Mouse (Mus musculus) brain, embryonic 14.5 days (tissue): Measurements from ENCODE around the gene Sox2.

Source experiments
- CTCF ChIP-seq: fragments of 200-500 bp; IDR thresholded peaks from 2 replicates; pipeline ENCODE4 v1.5.1; 2012; ENCODE audit warnings: inconsistent platforms, mild to moderate bottlenecking, moderate library complexity, borderline replicate concordance; ENCODE audit not compliant: insufficient read depth, insufficient read length; ENCODE audit errors: extremely low read depth
- POLR2A ChIP-seq: fragments of 200-500 bp; IDR thresholded peaks from 2 replicates; pipeline ENCODE4 v1.6.1; 2012; ENCODE audit warnings: mild to moderate bottlenecking, inconsistent platforms, borderline replicate concordance; ENCODE audit not compliant: poor library complexity, insufficient read depth, insufficient read length, severe bottlenecking; ENCODE audit errors: extremely low read depth

GRCm38 (mm10) chr3:34653235-34653976, 3.2 kb downstream of the Sox2 start:
- TF ChIP-seq CTCF (no peak), POLR2A (no peak)
